Mouse (Mus musculus): ENCODE results near the gene Map7d1. TPM values are rescaled to one million over a fixed set of nuclear protein-coding genes. Genes with fewer than 3 reads are reported as not detected.

Gene Map7d1
- polyA plus RNA-seq, 1 experiment from 2014 or later, result 80.9 TPM

- no peak for DNase-seq (ENCODE audit: low spot score)
- 49% methylated on average over 11 of the region's 13 CpGs for WGBS
- H3K4me3 ChIP-seq (ENCODE audit: low read depth, low read length), result no peak overlapping the region
- no peak for ATAC-seq (ENCODE audit: insufficient read depth, low FRiP score, low TSS enrichment)
- H3K9me3 ChIP-seq (ENCODE audit: control insufficient read depth, low read length), result no peaks in the 10 kb centered on the region
- H3K36me3 ChIP-seq (ENCODE audit: control insufficient read depth, insufficient read depth, low read length), result no peaks in the 10 kb centered on the region
- H3K4me2 ChIP-seq (ENCODE audit: low read depth), result no peak overlapping the region
- 0 out of 2 replicates have a peak, but pooled peaks cover 5% of the 10 kb centered on the region for H3K4me1 ChIP-seq (ENCODE audit: control insufficient read depth, insufficient read depth, low read length)
- no peak overlapping the region for H3K27ac ChIP-seq (ENCODE audit: low read depth, low read length)
- no peak overlapping the region for H3K9ac ChIP-seq (ENCODE audit: low read length)
- H3K27me3 ChIP-seq (ENCODE audit: control insufficient read depth, insufficient read depth, low read length), result peaks cover 33% of the 10 kb centered on the region
These were observed 35.1 kb upstream of the Map7d1 start for GRCm38 (mm10) chr4:126291196-126291595.

GRCm38 (mm10) chr4:126290314-126290713 lies 34.2 kb upstream of the Map7d1 start:
- no peak overlapping the region for H3K27ac ChIP-seq (ENCODE audit: low read depth, low read length)
- H3K27me3 ChIP-seq (ENCODE audit: control insufficient read depth, insufficient read depth, low read length), result peaks cover 32% of the 10 kb centered on the region
- no peaks in the 10 kb centered on the region for H3K9me3 ChIP-seq (ENCODE audit: control insufficient read depth, low read length)
- H3K36me3 ChIP-seq (ENCODE audit: control insufficient read depth, insufficient read depth, low read length), result no peaks in the 10 kb centered on the region
- ATAC-seq (ENCODE audit: insufficient read depth, low FRiP score, low TSS enrichment) (no peak), DNase-seq (ENCODE audit: low spot score) (no peak)
- 87% methylated on average over 8 of the region's 8 CpGs for WGBS
- no peak overlapping the region for H3K9ac ChIP-seq (ENCODE audit: low read length)
- no peak overlapping the region for H3K4me3 ChIP-seq (ENCODE audit: low read depth, low read length)
- 0 out of 2 replicates have a peak, but pooled peaks cover 5% of the 10 kb centered on the region for H3K4me1 ChIP-seq (ENCODE audit: control insufficient read depth, insufficient read depth, low read length)
- H3K4me2 ChIP-seq (ENCODE audit: low read depth), result no peak overlapping the region

- no peak for DNase-seq (ENCODE audit: low spot score)
- no peaks in the 10 kb centered on the region for H3K36me3 ChIP-seq (ENCODE audit: control insufficient read depth, insufficient read depth, low read length)
- H3K4me2 ChIP-seq (ENCODE audit: low read depth), result no peak overlapping the region
These were observed 32.0 kb upstream of the Map7d1 start for GRCm38 (mm10) chr4:126288085-126288666.

GRCm38 (mm10) chr4:126287302-126287995 lies 31.3 kb upstream of the Map7d1 start:
- Histone ChIP-seq H3K9me3 (ENCODE audit: control insufficient read depth, low read length) (no peaks in the 10 kb centered on the region), H3K36me3 (ENCODE audit: control insufficient read depth, insufficient read depth, low read length) (no peaks in the 10 kb centered on the region), H3K27ac (ENCODE audit: low read depth, low read length) (no peak overlapping the region), H3K9ac (ENCODE audit: low read length) (no peak overlapping the region), H3K4me3 (ENCODE audit: low read depth, low read length) (no peak overlapping the region), H3K4me2 (ENCODE audit: low read depth) (no peak overlapping the region), H3K4me1 (ENCODE audit: control insufficient read depth, insufficient read depth, low read length) (0 out of 2 replicates have a peak, but pooled peaks cover 5% of the 10 kb centered on the region), H3K27me3 (ENCODE audit: control insufficient read depth, insufficient read depth, low read length) (peaks cover 32% of the 10 kb centered on the region)
- DNase-seq (ENCODE audit: low spot score) (no peak), ATAC-seq (ENCODE audit: insufficient read depth, low FRiP score, low TSS enrichment) (no peak)
- 46% methylated on average over 11 of the region's 11 CpGs for WGBS

More at GRCm38 (mm10) chr4:126288085-126288666, 32.0 kb upstream of the Map7d1 start:
- peaks cover 32% of the 10 kb centered on the region for H3K27me3 ChIP-seq (ENCODE audit: control insufficient read depth, insufficient read depth, low read length)
- no peaks in the 10 kb centered on the region for H3K9me3 ChIP-seq (ENCODE audit: control insufficient read depth, low read length)
- H3K4me3 ChIP-seq (ENCODE audit: low read depth, low read length), result no peak overlapping the region
- ATAC-seq (ENCODE audit: insufficient read depth, low FRiP score, low TSS enrichment), result no peak
- 44% methylated on average over 17 of the region's 17 CpGs for WGBS
- 0 out of 2 replicates have a peak, but pooled peaks cover 5% of the 10 kb centered on the region for H3K4me1 ChIP-seq (ENCODE audit: control insufficient read depth, insufficient read depth, low read length)
- H3K9ac ChIP-seq (ENCODE audit: low read length), result no peak overlapping the region
- H3K27ac ChIP-seq (ENCODE audit: low read depth, low read length), result no peak overlapping the region

GRCm38 (mm10) chr4:126286492-126286891 lies 30.3 kb upstream of the Map7d1 start, which contains the start of gene Col8a2:
TSS of gene Col8a2 (plus strand) at chr4:126286793.
- ATAC-seq (ENCODE audit: insufficient read depth, low FRiP score, low TSS enrichment), result no peak
- H3K27me3 ChIP-seq (ENCODE audit: control insufficient read depth, insufficient read depth, low read length), result peaks cover 32% of the 10 kb centered on the region

GRCm38 (mm10) chr4:126283582-126283981 lies 27.4 kb upstream of the Map7d1 start:
- 89% methylated on average over 8 of the region's 8 CpGs for WGBS
- H3K4me1 ChIP-seq (ENCODE audit: control insufficient read depth, insufficient read depth, low read length), result 0 out of 2 replicates have a peak, but pooled peaks cover 5% of the 10 kb centered on the region

More at GRCm38 (mm10) chr4:126286492-126286891, 30.3 kb upstream of the Map7d1 start, which contains the start of gene Col8a2:
- Histone ChIP-seq H3K9ac (ENCODE audit: low read length) (peak within 1 kb of the TSS; percentile 41; the same call in 1 of the 2 replicates), H3K27ac (ENCODE audit: low read depth, low read length) (no peak within 1 kb of the TSS), H3K4me1 (ENCODE audit: control insufficient read depth, insufficient read depth, low read length) (0 out of 2 replicates have a peak, but pooled peaks cover 5% of the 10 kb centered on the region), H3K4me2 (ENCODE audit: low read depth) (peak within 1 kb of the TSS; percentile 43), H3K4me3 (ENCODE audit: low read depth, low read length) (peak within 1 kb of the TSS; percentile 32), H3K36me3 (ENCODE audit: control insufficient read depth, insufficient read depth, low read length) (no peaks in the 10 kb centered on the region), H3K9me3 (ENCODE audit: control insufficient read depth, low read length) (no peaks in the 10 kb centered on the region)
- no peak for DNase-seq (ENCODE audit: low spot score)
- WGBS, result 4% methylated on average over 27 of the region's 42 CpGs

GRCm38 (mm10) chr4:126281706-126282105 lies 25.6 kb upstream of the Map7d1 start:
- ATAC-seq (ENCODE audit: insufficient read depth, low FRiP score, low TSS enrichment), result no peak

More at GRCm38 (mm10) chr4:126283582-126283981, 27.4 kb upstream of the Map7d1 start:
- no peak for ATAC-seq (ENCODE audit: insufficient read depth, low FRiP score, low TSS enrichment)
- Histone ChIP-seq H3K4me2 (ENCODE audit: low read depth) (no peak overlapping the region), H3K27ac (ENCODE audit: low read depth, low read length) (no peak overlapping the region), H3K4me3 (ENCODE audit: low read depth, low read length) (no peak overlapping the region), H3K9ac (ENCODE audit: low read length) (no peak overlapping the region), H3K9me3 (ENCODE audit: control insufficient read depth, low read length) (no peaks in the 10 kb centered on the region), H3K36me3 (ENCODE audit: control insufficient read depth, insufficient read depth, low read length) (no peaks in the 10 kb centered on the region), H3K27me3 (ENCODE audit: control insufficient read depth, insufficient read depth, low read length) (peaks cover 29% of the 10 kb centered on the region)
- no peak for DNase-seq (ENCODE audit: low spot score)

GRCm38 (mm10) chr4:126278961-126279360 lies 22.8 kb upstream of the Map7d1 start:
- Histone ChIP-seq H3K36me3 (ENCODE audit: control insufficient read depth, insufficient read depth, low read length) (peaks cover 2% of the 10 kb centered on the region), H3K27me3 (ENCODE audit: control insufficient read depth, insufficient read depth, low read length) (no peaks in the 10 kb centered on the region), H3K9me3 (ENCODE audit: control insufficient read depth, low read length) (no peaks in the 10 kb centered on the region), H3K9ac (ENCODE audit: low read length) (no peak overlapping the region), H3K4me1 (ENCODE audit: control insufficient read depth, insufficient read depth, low read length) (no peaks in the 10 kb centered on the region), H3K4me3 (ENCODE audit: low read depth, low read length) (no peak overlapping the region), H3K4me2 (ENCODE audit: low read depth) (no peak overlapping the region), H3K27ac (ENCODE audit: low read depth, low read length) (0 out of 2 replicates have a peak overlapping the region, but pooled peaks have one; percentile 34)
- 37% methylated on average over 9 of the region's 9 CpGs for WGBS
- ATAC-seq (ENCODE audit: insufficient read depth, low FRiP score, low TSS enrichment) (no peak), DNase-seq (ENCODE audit: low spot score) (no peak)

More at GRCm38 (mm10) chr4:126281706-126282105, 25.6 kb upstream of the Map7d1 start:
- no peak for DNase-seq (ENCODE audit: low spot score)
- Histone ChIP-seq H3K36me3 (ENCODE audit: control insufficient read depth, insufficient read depth, low read length) (no peaks in the 10 kb centered on the region), H3K9ac (ENCODE audit: low read length) (no peak overlapping the region), H3K4me1 (ENCODE audit: control insufficient read depth, insufficient read depth, low read length) (0 out of 2 replicates have a peak, but pooled peaks cover 3% of the 10 kb centered on the region), H3K9me3 (ENCODE audit: control insufficient read depth, low read length) (no peaks in the 10 kb centered on the region), H3K4me3 (ENCODE audit: low read depth, low read length) (no peak overlapping the region), H3K27me3 (ENCODE audit: control insufficient read depth, insufficient read depth, low read length) (peaks cover 11% of the 10 kb centered on the region), H3K4me2 (ENCODE audit: low read depth) (no peak overlapping the region), H3K27ac (ENCODE audit: low read depth, low read length) (no peak overlapping the region)
- WGBS, result 61% methylated on average over 9 of the region's 9 CpGs

All from neural tube, embryonic 11.5 days (tissue).